Mouse (Mus musculus): ENCODE data around the gene Dlg2. TPM values are rescaled to one million over a fixed set of nuclear protein-coding genes. Genes with fewer than 3 reads are reported as not detected.

Gene Dlg2
- polyA plus RNA-seq, 1 experiment = 6.0 TPM

GRCm38 (mm10) chr7:90734086-90734485 lies 257.6 kb downstream of the Dlg2 start:
- DNase-seq = no peak
- 54% methylated on average over 3 of the region's 3 CpGs for WGBS
- no peaks in the 10 kb centered on the region for H3K36me3 ChIP-seq (ENCODE audit: control insufficient read depth, insufficient read depth, low read length)
- H3K4me3 ChIP-seq (ENCODE audit: control insufficient read depth, insufficient read depth, low read length) = no peak overlapping the region
- no peak for TF ChIP-seq CTCF (IDR thresholded peaks at IDR 0.05; ENCODE audit: borderline replicate concordance, control insufficient read depth, extremely low read depth, insufficient read depth, low read length, poor library complexity)
- no peak for TF ChIP-seq POLR2A (IDR thresholded peaks at IDR 0.05; ENCODE audit: control insufficient read depth, extremely low read depth, insufficient read depth, low read length, poor library complexity)
- no peaks in the 10 kb centered on the region for H3K4me1 ChIP-seq (replicated peaks; ENCODE audit: control insufficient read depth, insufficient read depth, low read length)
- no peaks in the 10 kb centered on the region for H3K27me3 ChIP-seq (ENCODE audit: control insufficient read depth, insufficient read depth, low read length)
- H3K27ac ChIP-seq (ENCODE audit: control insufficient read depth, insufficient read depth, low read length) = no peak overlapping the region

GRCm38 (mm10) chr7:90736369-90736768 lies 259.9 kb downstream of the Dlg2 start:
- DNase-seq = no peak
- H3K4me1 ChIP-seq (replicated peaks; ENCODE audit: control insufficient read depth, insufficient read depth, low read length) = no peaks in the 10 kb centered on the region
- no peak overlapping the region for H3K4me3 ChIP-seq (ENCODE audit: control insufficient read depth, insufficient read depth, low read length)
- no peaks in the 10 kb centered on the region for H3K27me3 ChIP-seq (ENCODE audit: control insufficient read depth, insufficient read depth, low read length)
- TF ChIP-seq CTCF (IDR thresholded peaks at IDR 0.05; ENCODE audit: borderline replicate concordance, control insufficient read depth, extremely low read depth, insufficient read depth, low read length, poor library complexity) (no peak), POLR2A (IDR thresholded peaks at IDR 0.05; ENCODE audit: control insufficient read depth, extremely low read depth, insufficient read depth, low read length, poor library complexity) (no peak)
- H3K27ac ChIP-seq (ENCODE audit: control insufficient read depth, insufficient read depth, low read length) = no peak overlapping the region
- 49% methylated on average over 1 of the region's 1 CpGs for WGBS
- no peaks in the 10 kb centered on the region for H3K36me3 ChIP-seq (ENCODE audit: control insufficient read depth, insufficient read depth, low read length)

DNA sequence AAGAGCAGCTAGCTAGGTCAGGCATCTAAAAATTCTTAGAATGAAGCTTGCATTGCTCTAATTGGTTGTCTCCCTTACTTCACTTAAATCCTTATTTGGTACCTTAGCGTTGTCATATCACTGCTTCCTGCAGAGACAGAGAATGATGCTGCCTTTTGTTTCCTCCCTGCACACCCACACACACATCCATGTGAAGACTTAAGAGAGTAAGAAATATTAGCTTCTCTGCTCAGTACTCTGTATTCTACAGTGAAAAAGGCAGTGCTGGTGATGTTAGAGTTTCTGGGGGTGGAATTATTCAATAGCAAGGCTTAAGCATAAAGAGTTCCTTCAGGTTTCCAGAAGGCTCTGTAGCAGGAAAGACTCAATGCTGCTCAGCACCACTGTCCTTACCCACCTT lies 272.2 kb downstream of the Dlg2 start:
- H3K4me3 ChIP-seq (ENCODE audit: control insufficient read depth, insufficient read depth, low read length) = no peak overlapping the region
- TF ChIP-seq POLR2A (IDR thresholded peaks at IDR 0.05; ENCODE audit: control insufficient read depth, extremely low read depth, insufficient read depth, low read length, poor library complexity) (no peak), CTCF (IDR thresholded peaks at IDR 0.05; ENCODE audit: borderline replicate concordance, control insufficient read depth, extremely low read depth, insufficient read depth, low read length, poor library complexity) (no peak)
- 86% methylated on average over 1 of the region's 1 CpGs for WGBS
- no peak for DNase-seq
- H3K4me1 ChIP-seq (replicated peaks; ENCODE audit: control insufficient read depth, insufficient read depth, low read length) = no peaks in the 10 kb centered on the region
- H3K27ac ChIP-seq (ENCODE audit: control insufficient read depth, insufficient read depth, low read length) = no peak overlapping the region
- H3K36me3 ChIP-seq (ENCODE audit: control insufficient read depth, insufficient read depth, low read length) = no peaks in the 10 kb centered on the region
- H3K27me3 ChIP-seq (ENCODE audit: control insufficient read depth, insufficient read depth, low read length) = no peaks in the 10 kb centered on the region

GRCm38 (mm10) chr7:90787945-90788344 lies 311.5 kb downstream of the Dlg2 start:
- TF ChIP-seq POLR2A (IDR thresholded peaks at IDR 0.05; ENCODE audit: control insufficient read depth, extremely low read depth, insufficient read depth, low read length, poor library complexity) (no peak), CTCF (IDR thresholded peaks at IDR 0.05; ENCODE audit: borderline replicate concordance, control insufficient read depth, extremely low read depth, insufficient read depth, low read length, poor library complexity) (no peak)
- Histone ChIP-seq H3K27me3 (ENCODE audit: control insufficient read depth, insufficient read depth, low read length) (no peaks in the 10 kb centered on the region), H3K36me3 (ENCODE audit: control insufficient read depth, insufficient read depth, low read length) (no peaks in the 10 kb centered on the region), H3K4me1 (replicated peaks; ENCODE audit: control insufficient read depth, insufficient read depth, low read length) (no peaks in the 10 kb centered on the region), H3K4me3 (ENCODE audit: control insufficient read depth, insufficient read depth, low read length) (no peak overlapping the region), H3K27ac (ENCODE audit: control insufficient read depth, insufficient read depth, low read length) (no peak overlapping the region)
- DNase-seq = no peak
- 100% methylated on average over 1 of the region's 1 CpGs for WGBS

GRCm38 (mm10) chr7:90791522-90791921 lies 315.1 kb downstream of the Dlg2 start:
- WGBS = 56% methylated on average over 1 of the region's 1 CpGs
- Histone ChIP-seq H3K27ac (ENCODE audit: control insufficient read depth, insufficient read depth, low read length) (no peak overlapping the region), H3K36me3 (ENCODE audit: control insufficient read depth, insufficient read depth, low read length) (no peaks in the 10 kb centered on the region), H3K27me3 (ENCODE audit: control insufficient read depth, insufficient read depth, low read length) (no peaks in the 10 kb centered on the region), H3K4me3 (ENCODE audit: control insufficient read depth, insufficient read depth, low read length) (no peak overlapping the region), H3K4me1 (replicated peaks; ENCODE audit: control insufficient read depth, insufficient read depth, low read length) (no peaks in the 10 kb centered on the region)
- no peak for DNase-seq
- no peak for TF ChIP-seq POLR2A (IDR thresholded peaks at IDR 0.05; ENCODE audit: control insufficient read depth, extremely low read depth, insufficient read depth, low read length, poor library complexity)
- no peak for TF ChIP-seq CTCF (IDR thresholded peaks at IDR 0.05; ENCODE audit: borderline replicate concordance, control insufficient read depth, extremely low read depth, insufficient read depth, low read length, poor library complexity)

- no peak overlapping the region for H3K4me3 ChIP-seq (ENCODE audit: control insufficient read depth, insufficient read depth, low read length)
- no peaks in the 10 kb centered on the region for H3K27me3 ChIP-seq (ENCODE audit: control insufficient read depth, insufficient read depth, low read length)
- H3K36me3 ChIP-seq (ENCODE audit: control insufficient read depth, insufficient read depth, low read length) = no peaks in the 10 kb centered on the region
- H3K4me1 ChIP-seq (replicated peaks; ENCODE audit: control insufficient read depth, insufficient read depth, low read length) = no peaks in the 10 kb centered on the region
- WGBS = 84% methylated on average over 3 of the region's 3 CpGs
- TF ChIP-seq POLR2A (IDR thresholded peaks at IDR 0.05; ENCODE audit: control insufficient read depth, extremely low read depth, insufficient read depth, low read length, poor library complexity) = no peak
- no peak for TF ChIP-seq CTCF (IDR thresholded peaks at IDR 0.05; ENCODE audit: borderline replicate concordance, control insufficient read depth, extremely low read depth, insufficient read depth, low read length, poor library complexity)
- no peak overlapping the region for H3K27ac ChIP-seq (ENCODE audit: control insufficient read depth, insufficient read depth, low read length)
- no peak for DNase-seq
These were observed 349.2 kb downstream of the Dlg2 start for GRCm38 (mm10) chr7:90825640-90826039.

- WGBS = 81% methylated on average over 4 of the region's 4 CpGs
- Histone ChIP-seq H3K36me3 (ENCODE audit: control insufficient read depth, insufficient read depth, low read length) (no peaks in the 10 kb centered on the region), H3K4me1 (replicated peaks; ENCODE audit: control insufficient read depth, insufficient read depth, low read length) (no peaks in the 10 kb centered on the region), H3K4me3 (ENCODE audit: control insufficient read depth, insufficient read depth, low read length) (no peak overlapping the region), H3K27me3 (ENCODE audit: control insufficient read depth, insufficient read depth, low read length) (no peaks in the 10 kb centered on the region), H3K27ac (ENCODE audit: control insufficient read depth, insufficient read depth, low read length) (no peak overlapping the region)
- TF ChIP-seq POLR2A (IDR thresholded peaks at IDR 0.05; ENCODE audit: control insufficient read depth, extremely low read depth, insufficient read depth, low read length, poor library complexity) = no peak
- no peak for TF ChIP-seq CTCF (IDR thresholded peaks at IDR 0.05; ENCODE audit: borderline replicate concordance, control insufficient read depth, extremely low read depth, insufficient read depth, low read length, poor library complexity)
- no peak for DNase-seq
These were observed 364.8 kb downstream of the Dlg2 start for GRCm38 (mm10) chr7:90841276-90841675.
